Mouse (Mus musculus) spleen, adult 12 weeks (tissue): ENCODE measurements around the gene Clec4n.
A peak's percentile ranks its signal among the peaks of the same experiment; 100 is the strongest.

Experiments used
- DNase-seq: peaks from one replicate; pipeline ENCODE4 v3.0.0; 2022; ENCODE audit warnings: low spot score

Gene Clec4n

GRCm38 (mm10) chr6:123292751-123293400, 63.2 kb downstream of the Clec4n start:
- peak; percentile 66 for DNase-seq

GRCm38 (mm10) chr6:123293509-123293908, 63.9 kb downstream of the Clec4n start:
- DNase-seq: peak; percentile 17
